Mouse (Mus musculus) intestine, postnatal 0 days (tissue): ENCODE measurements around the gene Rnf43. TPM values are rescaled to one million over a fixed set of nuclear protein-coding genes. Genes with fewer than 3 reads are reported as not detected.

Source experiments
- ATAC-seq: fragments of 200-750 bp; cut with Nextera tagmentation; 2 replicates; pipeline ENCODE4 v1.8.0; 2017; ENCODE audit warnings: mild to moderate bottlenecking, moderate TSS enrichment, moderate library complexity
- H3K27ac ChIP-seq: fragments of 300-500 bp; sonication (generic); 2 replicates; pipeline ENCODE4 v1.5.1; 2014; ENCODE audit warnings: mild to moderate bottlenecking, low read depth, low read length, moderate library complexity
- H3K27me3 ChIP-seq: fragments of 300-500 bp; sonication (generic); replicated peaks from 2 replicates; pipeline ENCODE4 v1.6.1; 2014; ENCODE audit warnings: low read length, mixed read lengths; ENCODE audit not compliant: control insufficient read depth, insufficient read depth
- H3K36me3 ChIP-seq: fragments of 300-500 bp; sonication (generic); 2 replicates; pipeline ENCODE4 v1.6.1; 2014; ENCODE audit warnings: mild to moderate bottlenecking, moderate library complexity; ENCODE audit not compliant: control insufficient read depth, insufficient read depth
- H3K4me1 ChIP-seq: fragments of 300-500 bp; sonication (generic); replicated peaks from 2 replicates; pipeline ENCODE4 v1.6.1; 2014; ENCODE audit warnings: antibody characterized with exemption, low read length, mixed read lengths; ENCODE audit not compliant: control insufficient read depth, insufficient read depth
- H3K4me2 ChIP-seq: fragments of 300-500 bp; sonication (generic); replicated peaks from 2 replicates; pipeline ENCODE4 v1.6.1; 2014; ENCODE audit warnings: low read depth, mild to moderate bottlenecking, moderate library complexity
- H3K4me3 ChIP-seq: fragments of 300-500 bp; sonication (generic); 2 replicates; pipeline ENCODE4 v1.5.1; 2014; ENCODE audit warnings: low read depth, low read length
- H3K9ac ChIP-seq: fragments of 300-500 bp; sonication (generic); 2 replicates; pipeline ENCODE4 v1.6.1; 2014; ENCODE audit warnings: mild to moderate bottlenecking, low read depth, low read length
- H3K9me3 ChIP-seq: fragments of 300-500 bp; sonication (generic); 2 replicates; pipeline ENCODE4 v1.6.1; 2016; ENCODE audit warnings: mixed run types; ENCODE audit not compliant: control insufficient read depth
- CTCF ChIP-seq: sonication (generic); IDR thresholded peaks from 2 replicates; pipeline ENCODE4 v1.5.1; 2016; ENCODE audit warnings: low read depth, mild to moderate bottlenecking, control low read depth, antibody characterized with exemption, moderate library complexity
- WGBS: fragments of 180-500 bp; shearing (Covaris S2); extraction: QIAGEN DNeasy Blood & Tissue Kit; methylation state at CpG from one replicate; pipeline ENCODE4 v1.1.7; 2014; 5-methylcytosine and 5-hydroxymethylcytosine counted together
- polyA plus RNA-seq: library from polyadenylated mRNA; unstranded; fragments of >200 nt; fragmentation: Nextera tagmentation; extraction: Ambion mirVana; gene quantifications from 2 replicates; pipeline ENCODE4 v1.2.1, GENCODE M21; 2015

Rnf43 gene
- polyA plus RNA-seq, 1 experiment from 2014 or later = 10.7 TPM

DNA sequence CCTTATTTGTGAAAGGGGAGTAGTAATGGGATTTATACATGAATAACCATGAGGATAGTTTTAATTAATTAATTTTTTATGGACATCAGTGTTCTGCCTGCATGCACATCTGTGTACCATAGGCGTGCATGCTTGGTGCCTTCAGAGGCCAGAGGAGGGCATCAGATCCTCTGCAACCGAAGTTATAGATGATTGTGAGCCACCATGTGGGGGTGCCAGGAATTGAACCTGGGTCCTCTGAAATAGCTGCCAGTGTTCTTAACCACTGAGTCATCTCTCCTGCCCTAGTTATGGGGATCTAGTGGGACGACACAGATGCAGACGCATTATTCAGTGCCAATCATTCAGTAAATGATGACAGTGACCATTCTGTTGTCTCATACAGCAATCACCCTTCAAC, 60.4 kb downstream of the Rnf43 start:
- ATAC-seq = no peak
- Histone ChIP-seq H3K4me3 (no peak overlapping the region), H3K27ac (no peak overlapping the region), H3K4me1 (no peaks in the 10 kb centered on the region; the same call in 1 of the 2 replicates), H3K36me3 (peaks cover 30% of the 10 kb centered on the region), H3K27me3 (no peaks in the 10 kb centered on the region), H3K9me3 (no peaks in the 10 kb centered on the region), H3K9ac (no peak overlapping the region), H3K4me2 (no peak overlapping the region)
- peak; percentile 50 for TF ChIP-seq CTCF
- WGBS = 85% methylated on average over 4 of the region's 4 CpGs

DNA sequence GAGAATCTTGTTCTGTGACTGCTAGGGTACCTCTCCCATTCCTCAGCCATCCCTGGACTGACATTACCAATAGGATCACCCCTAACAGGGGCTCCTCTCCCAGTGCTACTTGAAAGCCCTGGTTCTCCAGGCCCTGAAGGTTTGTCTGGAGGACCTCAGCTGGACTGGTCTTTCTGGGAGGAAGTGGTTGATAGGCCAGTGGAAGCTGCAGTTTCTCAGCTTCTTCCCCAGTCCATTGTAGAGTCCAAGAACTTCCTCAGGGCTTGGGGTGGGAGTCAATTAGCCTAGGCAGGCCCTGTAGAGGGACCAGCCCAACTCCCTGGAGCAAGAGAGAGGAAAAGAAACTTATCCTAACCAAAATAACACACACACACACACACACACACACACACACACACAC, 63.0 kb downstream of the Rnf43 start:
- TF ChIP-seq CTCF = no peak
- Histone ChIP-seq H3K9me3 (no peaks in the 10 kb centered on the region), H3K27me3 (no peaks in the 10 kb centered on the region), H3K9ac (no peak overlapping the region), H3K4me2 (no peak overlapping the region), H3K4me1 (no peaks in the 10 kb centered on the region; the same call in 1 of the 2 replicates), H3K27ac (no peak overlapping the region), H3K4me3 (no peak overlapping the region), H3K36me3 (peaks cover 21% of the 10 kb centered on the region; the same call in 1 of the 2 replicates)
- no peak for ATAC-seq

DNA sequence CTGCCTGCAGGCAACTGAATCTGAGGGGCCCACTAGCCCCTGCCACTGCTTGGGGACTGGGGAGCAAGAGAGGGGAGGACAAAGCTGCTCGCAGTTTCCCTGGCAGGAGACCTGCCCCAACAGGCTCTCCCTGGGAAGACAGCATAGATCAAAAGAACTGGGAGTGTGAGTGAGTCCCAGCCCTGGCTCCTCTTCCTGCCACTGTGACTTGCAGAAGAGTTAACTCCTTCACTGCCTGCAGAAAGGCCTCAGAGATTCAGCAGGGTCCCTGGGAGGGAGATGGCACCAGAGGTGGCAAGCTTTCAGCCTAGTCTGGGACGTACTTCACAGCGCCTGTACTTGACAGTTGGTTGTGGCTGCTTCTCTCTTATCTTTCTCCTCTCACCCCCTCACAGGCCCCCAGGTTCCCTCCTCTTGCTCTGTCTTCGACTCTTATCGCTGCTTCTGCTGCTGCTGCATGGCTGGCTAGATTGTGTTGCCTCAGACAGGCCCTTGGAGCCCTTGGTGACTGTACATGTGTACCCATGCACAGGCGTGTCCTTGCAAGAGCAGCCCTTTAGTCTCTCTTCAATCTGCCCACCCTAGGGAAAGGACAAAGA, 63.5 kb downstream of the Rnf43 start:
- TF ChIP-seq CTCF = no peak
- H3K27me3 ChIP-seq = no peaks in the 10 kb centered on the region
- no peak overlapping the region for H3K4me3 ChIP-seq
- peaks cover 21% of the 10 kb centered on the region; the same call in 1 of the 2 replicates for H3K36me3 ChIP-seq
- H3K4me1 ChIP-seq = no peaks in the 10 kb centered on the region; the same call in 1 of the 2 replicates
- no peak overlapping the region for H3K4me2 ChIP-seq
- no peak overlapping the region for H3K27ac ChIP-seq
- H3K9me3 ChIP-seq = no peaks in the 10 kb centered on the region
- WGBS = 24% methylated on average over 6 of the region's 6 CpGs
- H3K9ac ChIP-seq = no peak overlapping the region
- peak; percentile 46; the same call in 1 of the 2 replicates for ATAC-seq

DNA sequence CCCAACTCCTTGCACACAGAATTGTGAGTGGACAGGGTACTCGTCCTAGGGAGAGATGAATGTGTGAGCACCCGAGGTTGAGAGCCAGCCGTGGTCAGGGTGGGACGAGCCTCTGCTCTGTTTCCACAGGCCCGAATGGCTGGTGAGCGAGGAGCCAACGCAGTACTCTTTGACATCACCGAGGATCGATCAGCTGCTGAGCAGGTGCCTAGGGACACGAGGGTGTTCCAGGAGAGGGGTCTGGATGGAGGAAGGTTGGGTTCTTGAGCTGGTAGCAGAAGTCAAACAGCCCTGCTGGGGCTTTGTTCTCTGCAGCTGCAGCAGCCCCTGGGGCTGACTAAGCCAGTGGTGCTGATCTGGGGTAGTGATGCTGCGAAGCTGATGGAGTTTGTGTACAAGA, 64.5 kb downstream of the Rnf43 start:
- no peak for TF ChIP-seq CTCF
- Histone ChIP-seq H3K27ac (no peak overlapping the region), H3K4me2 (no peak overlapping the region), H3K9ac (no peak overlapping the region), H3K4me3 (no peak overlapping the region), H3K4me1 (no peaks in the 10 kb centered on the region; the same call in 1 of the 2 replicates), H3K9me3 (no peaks in the 10 kb centered on the region), H3K36me3 (peaks cover 30% of the 10 kb centered on the region), H3K27me3 (no peaks in the 10 kb centered on the region)
- ATAC-seq = no peak
- WGBS = 72% methylated on average over 11 of the region's 11 CpGs

DNA sequence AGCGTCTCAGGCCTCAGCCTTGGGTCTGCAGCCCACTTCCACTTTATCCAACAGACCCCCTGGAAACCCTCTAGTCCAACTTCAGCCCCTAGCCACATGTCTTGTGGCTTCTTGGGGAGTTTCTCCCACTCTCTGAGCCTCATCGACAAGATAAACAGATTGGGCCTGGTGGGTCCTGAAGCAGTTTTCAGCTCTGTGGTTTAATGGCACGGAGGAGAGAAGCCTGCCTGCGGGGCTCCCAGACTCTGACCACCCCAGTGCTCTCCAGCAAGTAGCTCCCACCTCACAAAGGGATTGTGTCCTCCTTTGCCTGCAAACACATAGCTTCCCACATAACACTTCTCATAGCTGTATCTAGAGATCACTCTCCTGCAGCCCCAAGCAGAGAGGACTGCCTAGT, 64.9 kb downstream of the Rnf43 start:
- WGBS = 74% methylated on average over 4 of the region's 4 CpGs
- no peak overlapping the region for H3K27ac ChIP-seq
- H3K36me3 ChIP-seq = peaks cover 32% of the 10 kb centered on the region

DNA sequence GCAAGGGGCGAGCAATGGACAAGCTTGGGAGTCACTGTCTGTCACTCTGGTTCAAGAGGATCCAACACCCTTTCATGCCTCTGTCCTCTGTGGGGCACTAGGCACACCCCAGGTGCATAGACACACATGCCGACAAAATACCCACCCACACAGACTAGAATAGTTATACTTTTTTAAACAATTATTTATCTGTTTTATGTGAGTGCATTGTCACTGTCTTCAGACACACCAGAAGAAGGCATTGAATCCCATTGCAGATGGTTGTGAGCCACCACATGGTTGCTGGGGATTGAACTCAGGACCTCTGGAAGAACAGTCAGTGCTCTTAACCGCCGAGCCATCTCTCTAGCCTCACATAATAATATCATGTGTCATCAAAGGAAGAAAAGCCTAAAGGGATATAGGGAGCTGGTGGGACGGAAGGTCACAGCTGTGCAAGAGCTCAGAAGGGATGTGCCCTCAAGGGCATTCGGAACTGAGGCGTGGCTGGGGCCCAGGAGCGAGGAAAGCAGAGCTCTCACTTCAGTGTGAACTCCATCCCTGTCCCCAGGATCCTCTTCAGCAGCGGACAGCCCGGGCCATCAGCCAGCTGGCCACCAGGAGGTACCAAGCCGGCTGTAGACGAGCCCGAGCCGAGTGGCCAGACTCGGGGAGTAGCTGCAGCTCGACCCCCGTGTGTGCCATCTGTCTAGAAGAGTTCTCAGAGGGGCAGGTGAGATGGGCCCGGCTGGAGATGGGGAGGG, 66.5 kb downstream of the Rnf43 start:
- no peak for ATAC-seq
- 64% methylated on average over 18 of the region's 18 CpGs for WGBS
- H3K9ac ChIP-seq = no peak overlapping the region
- H3K4me2 ChIP-seq = no peak overlapping the region
- no peak overlapping the region for H3K4me3 ChIP-seq
- H3K4me1 ChIP-seq = no peaks in the 10 kb centered on the region; the same call in 1 of the 2 replicates
- no peaks in the 10 kb centered on the region for H3K9me3 ChIP-seq
- H3K36me3 ChIP-seq = peaks cover 35% of the 10 kb centered on the region
- no peaks in the 10 kb centered on the region for H3K27me3 ChIP-seq
- no peak for TF ChIP-seq CTCF
- no peak overlapping the region for H3K27ac ChIP-seq

More for the DNA sequence above, 64.9 kb downstream of the Rnf43 start:
- H3K4me1 ChIP-seq = no peaks in the 10 kb centered on the region; the same call in 1 of the 2 replicates
- no peaks in the 10 kb centered on the region for H3K27me3 ChIP-seq
- H3K9ac ChIP-seq = no peak overlapping the region
- H3K4me3 ChIP-seq = no peak overlapping the region
- no peaks in the 10 kb centered on the region for H3K9me3 ChIP-seq
- no peak for ATAC-seq
- H3K4me2 ChIP-seq = no peak overlapping the region
- no peak for TF ChIP-seq CTCF
